Mouse (Mus musculus): ENCODE results near the gene Crp. TPM values are rescaled to one million over a fixed set of nuclear protein-coding genes. Genes with fewer than 3 reads are reported as not detected.

Gene Crp
- not detected in 4 replicates for total RNA-seq (2023)

DNA sequence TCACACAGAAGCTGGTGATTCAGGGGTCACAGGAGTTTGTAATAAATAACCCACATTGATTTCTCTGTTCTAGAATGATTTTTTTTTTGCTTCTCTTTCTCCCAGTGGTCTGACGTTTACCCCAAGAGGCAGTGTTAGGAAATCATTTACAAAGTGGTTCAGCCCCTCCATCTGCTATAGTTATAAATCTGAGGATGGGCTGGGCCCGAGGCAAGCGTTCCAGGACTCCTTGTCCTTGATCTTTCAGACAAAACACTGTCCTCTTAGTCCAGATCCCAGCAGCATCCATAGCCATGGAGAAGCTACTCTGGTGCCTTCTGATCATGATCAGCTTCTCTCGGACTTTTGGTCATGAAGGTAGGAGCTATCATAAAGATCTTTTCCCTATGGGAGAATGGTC lies at the start of gene Crp:
TSS of gene Crp (plus strand) at position 212 of the 400 bp plus-strand sequence.

Other genes starting within 250 kb of the Crp start
- 1.9 to 3.8 TPM (median 3.3 TPM) in 4 replicates for gene Slamf9, start 222.7 kb upstream of the Crp start, total RNA-seq (2023)
- gene Igsf9, start 216.3 kb upstream of the Crp start, total RNA-seq (2023), result 8.5 to 13.2 TPM (median 11.4 TPM) in 4 replicates
- gene Tagln2, start 198.0 kb upstream of the Crp start, total RNA-seq (2023), result 126 to 136 TPM (median 128 TPM) in 4 replicates
- gene Cfap45, start 177.3 kb upstream of the Crp start, total RNA-seq (2023), result 2.4 to 4.8 TPM (median 3.6 TPM) in 4 replicates
- not detected in 4 replicates for gene Vsig8, start 142.1 kb upstream of the Crp start, total RNA-seq (2023)
- gene Slamf8, start 107.5 kb upstream of the Crp start, total RNA-seq (2023), result 0.66 TPM in 1 of 4 replicates, not detected in the others
- not detected in 4 replicates for gene Fcrl6, start 95.5 kb upstream of the Crp start, total RNA-seq (2023)
- gene Dusp23, start 65.1 kb upstream of the Crp start, total RNA-seq (2023), result 0.83 to 1.1 TPM (median 0.91 TPM) in 3 of 4 replicates, not detected in the other
- gene Apcs, start 197.0 kb downstream of the Crp start, total RNA-seq (2023), result not detected in 4 replicates